Mouse (Mus musculus) liver, embryonic 14.5 days (tissue): ENCODE measurements around the gene Gm12166.

ENCODE experiments used
- CTCF ChIP-seq: IDR thresholded peaks from 2 replicates; pipeline ENCODE4 v1.5.1; 2016; ENCODE audit warnings: antibody characterized with exemption, low read depth, control low read depth
- EP300 ChIP-seq: IDR thresholded peaks from 2 replicates; pipeline ENCODE4 v1.6.1; 2016; ENCODE audit warnings: antibody characterized with exemption, low read depth

DNA sequence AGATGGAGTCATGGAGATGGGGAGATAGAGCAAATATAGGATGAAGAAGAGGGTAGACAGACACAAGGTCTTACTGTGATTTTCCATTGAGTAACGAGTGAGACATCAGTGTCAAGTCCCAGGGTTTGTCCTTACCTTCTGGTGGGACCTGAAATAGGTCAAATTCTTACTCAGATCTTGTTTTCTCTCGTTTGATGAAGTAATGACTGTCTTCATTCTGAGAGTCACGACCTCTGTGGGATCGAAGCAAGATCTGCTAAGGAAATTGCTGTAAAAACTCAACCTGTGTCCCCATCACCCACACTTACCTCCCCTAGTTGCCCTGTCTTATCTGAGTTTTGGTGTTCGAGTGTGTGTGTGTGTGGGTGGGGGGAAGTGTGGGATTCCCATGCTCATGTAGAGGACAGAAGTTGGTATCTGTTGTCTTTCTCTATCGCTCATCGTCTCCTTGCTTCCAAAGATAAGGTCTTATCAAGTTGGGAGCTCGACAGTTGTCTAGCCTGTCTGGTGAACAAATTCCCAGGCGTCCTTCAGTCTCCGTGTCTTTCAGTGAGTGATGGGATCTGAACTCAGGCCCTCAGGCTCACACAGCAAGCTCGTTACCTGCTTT, 31.8 kb upstream of the Gm12166 start:
- no peak for TF ChIP-seq CTCF
- no peak for TF ChIP-seq EP300
